In genomic region chr3:79884761-79885189, GRCm38 (mm10) we compare ENCODE assay signal across 8 mouse cellular contexts. TPM values are rescaled to one million over a fixed set of nuclear protein-coding genes. Genes with fewer than 3 reads are reported as not detected.
DNase-seq lines count a peak whose midpoint lies in the region; ATAC-seq and TF ChIP-seq lines count a peak whose summit lies in the region.

No protein-coding gene starts in this region.

- TF ChIP-seq CTCF in gastrocnemius, adult 2 months (IDR thresholded peaks at IDR 0.05): peak; percentile 87

- WGBS in forebrain, embryonic 14.5 days: 60% methylated on average over 9 of the region's 9 CpGs
- 51% methylated on average over 9 of the region's 9 CpGs for WGBS in forebrain, embryonic 12.5 days
- WGBS in intestine, embryonic 16.5 days: 17% methylated on average over 9 of the region's 9 CpGs
- 5% methylated on average over 9 of the region's 9 CpGs for WGBS in limb, embryonic 13.5 days
- WGBS in midbrain, embryonic 13.5 days: 57% methylated on average over 9 of the region's 9 CpGs
- 8% methylated on average over 9 of the region's 9 CpGs for WGBS in stomach, embryonic 16.5 days

- H3K4me3 ChIP-seq in forebrain, embryonic 14.5 days (ENCODE audit: low read depth, low read length): no peak overlapping the region
- no peak overlapping the region for H3K4me3 ChIP-seq in forebrain, embryonic 12.5 days (replicated peaks)
- H3K4me3 ChIP-seq in gastrocnemius, adult 2 months: peak overlapping the region; percentile 75
- peak overlapping the region; percentile 41 for H3K4me3 ChIP-seq in intestine, embryonic 16.5 days (ENCODE audit: low read length)
- H3K4me3 ChIP-seq in limb, embryonic 13.5 days: peak overlapping the region; percentile 33
- no peak overlapping the region for H3K4me3 ChIP-seq in midbrain, embryonic 13.5 days (replicated peaks)
- peak overlapping the region; percentile 44 for H3K4me3 ChIP-seq in stomach, embryonic 16.5 days (replicated peaks; ENCODE audit: low read length)

- no peaks in the 10 kb centered on the region for H3K4me1 ChIP-seq in forebrain, embryonic 14.5 days (ENCODE audit: control insufficient read depth, insufficient read depth, low read length)
- H3K4me1 ChIP-seq in forebrain, embryonic 12.5 days: no peaks in the 10 kb centered on the region
- H3K4me1 ChIP-seq in intestine, embryonic 16.5 days (ENCODE audit: control insufficient read depth, insufficient read depth, low read length): peaks cover 9% of the 10 kb centered on the region
- H3K4me1 ChIP-seq in limb, embryonic 13.5 days: peaks cover 23% of the 10 kb centered on the region
- peaks cover 5% of the 10 kb centered on the region; the same call in 1 of the 2 replicates for H3K4me1 ChIP-seq in midbrain, embryonic 13.5 days (replicated peaks)
- H3K4me1 ChIP-seq in stomach, embryonic 16.5 days (ENCODE audit: control insufficient read depth, insufficient read depth, low read length): peaks cover 11% of the 10 kb centered on the region; the same call in 1 of the 2 replicates

- peak; percentile 64 for DNase-seq in forebrain, embryonic 14.5 days (ENCODE audit: low spot score)
- DNase-seq in brain, adult 2 months (ENCODE audit: low read depth, low spot score): peak; percentile 73
- peak; percentile 64 for DNase-seq in gastrocnemius, adult 2 months

- intact Hi-C loops in gastrocnemius, adult 2 months (cut with DNase I): no loop called here

- H3K9me3 ChIP-seq in forebrain, embryonic 14.5 days (replicated peaks; ENCODE audit: control insufficient read depth, low read length): no peaks in the 10 kb centered on the region
- no peaks in the 10 kb centered on the region for H3K9me3 ChIP-seq in forebrain, embryonic 12.5 days
- H3K9me3 ChIP-seq in intestine, embryonic 16.5 days (ENCODE audit: control insufficient read depth, low read length): no peaks in the 10 kb centered on the region
- no peaks in the 10 kb centered on the region for H3K9me3 ChIP-seq in limb, embryonic 13.5 days
- no peaks in the 10 kb centered on the region for H3K9me3 ChIP-seq in midbrain, embryonic 13.5 days
- H3K9me3 ChIP-seq in stomach, embryonic 16.5 days (replicated peaks; ENCODE audit: control insufficient read depth, low read length): no peaks in the 10 kb centered on the region

- no peaks in the 10 kb centered on the region for H3K27me3 ChIP-seq in forebrain, embryonic 14.5 days (replicated peaks; ENCODE audit: control insufficient read depth, insufficient read depth, low read length)
- H3K27me3 ChIP-seq in forebrain, embryonic 12.5 days: no peaks in the 10 kb centered on the region
- H3K27me3 ChIP-seq in intestine, embryonic 16.5 days (replicated peaks; ENCODE audit: control insufficient read depth, insufficient read depth, low read length): no peaks in the 10 kb centered on the region
- no peaks in the 10 kb centered on the region for H3K27me3 ChIP-seq in limb, embryonic 13.5 days
- no peaks in the 10 kb centered on the region for H3K27me3 ChIP-seq in midbrain, embryonic 13.5 days
- H3K27me3 ChIP-seq in stomach, embryonic 16.5 days (ENCODE audit: control insufficient read depth, insufficient read depth, low read length): no peaks in the 10 kb centered on the region

- peak; percentile 30 for ATAC-seq in forebrain, embryonic 14.5 days
- no peak for ATAC-seq in forebrain, embryonic 12.5 days (ENCODE audit: low FRiP score)
- ATAC-seq in intestine, embryonic 16.5 days: peak; percentile 28; the same call in 1 of the 2 replicates
- peak; percentile 38; the same call in 1 of the 2 replicates for ATAC-seq in limb, embryonic 13.5 days (ENCODE audit: low FRiP score, low read depth)
- 0 out of 2 replicates have a peak, but pooled peaks have one; percentile 5 for ATAC-seq in midbrain, embryonic 13.5 days
- ATAC-seq in stomach, embryonic 16.5 days (ENCODE audit: insufficient read depth, low FRiP score): peak; percentile 22; the same call in 1 of the 2 replicates

- H3K27ac ChIP-seq in forebrain, embryonic 14.5 days (ENCODE audit: low read depth, low read length): no peak overlapping the region
- no peak overlapping the region for H3K27ac ChIP-seq in forebrain, embryonic 12.5 days
- H3K27ac ChIP-seq in gastrocnemius, adult 2 months: peak overlapping the region; percentile 76
- H3K27ac ChIP-seq in intestine, embryonic 16.5 days (ENCODE audit: low read length): no peak overlapping the region
- 0 out of 2 replicates have a peak overlapping the region, but pooled peaks have one; percentile 8 for H3K27ac ChIP-seq in limb, embryonic 13.5 days
- no peak overlapping the region for H3K27ac ChIP-seq in midbrain, embryonic 13.5 days
- peak overlapping the region; percentile 72 for H3K27ac ChIP-seq in stomach, embryonic 16.5 days (ENCODE audit: low read length)

- H3K9ac ChIP-seq in forebrain, embryonic 14.5 days (ENCODE audit: low read length): no peak overlapping the region
- no peak overlapping the region for H3K9ac ChIP-seq in forebrain, embryonic 12.5 days
- peak overlapping the region; percentile 57 for H3K9ac ChIP-seq in intestine, embryonic 16.5 days (ENCODE audit: low read depth, low read length)
- 0 out of 2 replicates have a peak overlapping the region, but pooled peaks have one; percentile 15 for H3K9ac ChIP-seq in limb, embryonic 13.5 days
- no peak overlapping the region for H3K9ac ChIP-seq in midbrain, embryonic 13.5 days (replicated peaks)
- H3K9ac ChIP-seq in stomach, embryonic 16.5 days (ENCODE audit: low read length): peak overlapping the region; percentile 53

- no peak overlapping the region for H3K4me2 ChIP-seq in forebrain, embryonic 14.5 days (ENCODE audit: low read length)
- no peak overlapping the region for H3K4me2 ChIP-seq in forebrain, embryonic 12.5 days
- peak overlapping the region; percentile 48 for H3K4me2 ChIP-seq in intestine, embryonic 16.5 days (ENCODE audit: low read depth, low read length)
- H3K4me2 ChIP-seq in limb, embryonic 13.5 days (replicated peaks): peak overlapping the region; percentile 57
- H3K4me2 ChIP-seq in midbrain, embryonic 13.5 days (replicated peaks): no peak overlapping the region
- H3K4me2 ChIP-seq in stomach, embryonic 16.5 days (ENCODE audit: low read depth, low read length): peak overlapping the region; percentile 57

- no peaks in the 10 kb centered on the region for H3K36me3 ChIP-seq in forebrain, embryonic 14.5 days (ENCODE audit: control insufficient read depth, insufficient read depth, low read length)
- no peaks in the 10 kb centered on the region for H3K36me3 ChIP-seq in forebrain, embryonic 12.5 days (replicated peaks)
- H3K36me3 ChIP-seq in intestine, embryonic 16.5 days (ENCODE audit: control insufficient read depth, insufficient read depth, low read length): no peaks in the 10 kb centered on the region
- H3K36me3 ChIP-seq in limb, embryonic 13.5 days: no peaks in the 10 kb centered on the region
- H3K36me3 ChIP-seq in midbrain, embryonic 13.5 days: no peaks in the 10 kb centered on the region
- no peaks in the 10 kb centered on the region for H3K36me3 ChIP-seq in stomach, embryonic 16.5 days (ENCODE audit: control insufficient read depth, insufficient read depth, low read length)

RNA-seq across cellular contexts. Expression of gene Fam198b, which starts 0.4 kb away (rescaled TPM):
- polyA plus RNA-seq in forebrain, embryonic 14.5 days (2014; fragmentation: Nextera tagmentation; extraction: Ambion mirVana): 1.2 and 1.3 TPM in 2 replicates
- 1.4 TPM in 2 replicates for polyA plus RNA-seq in forebrain, embryonic 12.5 days (2016; fragmentation: Nextera tagmentation; extraction: Ambion mirVana)
- 1 to 10 TPM; 5.7 to 7.1 TPM for total RNA-seq in gastrocnemius, adult 2 months (2021)
- 9.3 and 13.0 TPM in 2 replicates for polyA plus RNA-seq in intestine, embryonic 16.5 days (2015; fragmentation: Nextera tagmentation; extraction: Ambion mirVana)
- 8.7 and 11.7 TPM in 2 replicates for polyA plus RNA-seq in limb, embryonic 13.5 days (2015; fragmentation: Nextera tagmentation; extraction: Ambion mirVana)
- 0.89 and 1.9 TPM in 2 replicates for polyA plus RNA-seq in midbrain, embryonic 13.5 days (2015; fragmentation: Nextera tagmentation; extraction: Ambion mirVana)
- polyA plus RNA-seq in stomach, embryonic 16.5 days (2015; fragmentation: Nextera tagmentation; extraction: Ambion mirVana): 18.9 and 19.5 TPM in 2 replicates

RNA-seq across cellular contexts. Expression of gene Tmem144, which starts 32.2 kb away (rescaled TPM):
- polyA plus RNA-seq in forebrain, embryonic 14.5 days (2014; fragmentation: Nextera tagmentation; extraction: Ambion mirVana): 2.5 and 2.8 TPM in 2 replicates
- polyA plus RNA-seq in forebrain, embryonic 12.5 days (2016; fragmentation: Nextera tagmentation; extraction: Ambion mirVana): 3.7 and 4.3 TPM in 2 replicates
- total RNA-seq in gastrocnemius, adult 2 months (2021): 1 to 10 TPM in 1 of 2 experiments, under 1 TPM in 1; 0.74 to 2.7 TPM
- polyA plus RNA-seq in intestine, embryonic 16.5 days (2015; fragmentation: Nextera tagmentation; extraction: Ambion mirVana): 16.2 and 25.6 TPM in 2 replicates
- polyA plus RNA-seq in limb, embryonic 13.5 days (2015; fragmentation: Nextera tagmentation; extraction: Ambion mirVana): 3.0 and 3.1 TPM in 2 replicates
- 1.3 TPM in 2 replicates for polyA plus RNA-seq in midbrain, embryonic 13.5 days (2015; fragmentation: Nextera tagmentation; extraction: Ambion mirVana)
- polyA plus RNA-seq in stomach, embryonic 16.5 days (2015; fragmentation: Nextera tagmentation; extraction: Ambion mirVana): 3.8 and 4.4 TPM in 2 replicates

Comparison
In these comparisons a context has a peak if more than half of its experiments do, and no peak if none do; other contexts are left out.
1. H3K27ac ChIP-seq: peak in gastrocnemius, adult 2 months (single experiment), limb, embryonic 13.5 days (single experiment) and stomach, embryonic 16.5 days (single experiment); none in forebrain, embryonic 14.5 days (single experiment), forebrain, embryonic 12.5 days (single experiment), intestine, embryonic 16.5 days (single experiment) and midbrain, embryonic 13.5 days (single experiment).
2. H3K4me2 ChIP-seq: peak in intestine, embryonic 16.5 days (single experiment), limb, embryonic 13.5 days (single experiment) and stomach, embryonic 16.5 days (single experiment); none in forebrain, embryonic 14.5 days (single experiment), forebrain, embryonic 12.5 days (single experiment) and midbrain, embryonic 13.5 days (single experiment).
3. H3K4me3 ChIP-seq: peak in gastrocnemius, adult 2 months (single experiment), intestine, embryonic 16.5 days (single experiment), limb, embryonic 13.5 days (single experiment) and stomach, embryonic 16.5 days (single experiment); none in forebrain, embryonic 14.5 days (single experiment), forebrain, embryonic 12.5 days (single experiment) and midbrain, embryonic 13.5 days (single experiment).
4. H3K9ac ChIP-seq: peak in intestine, embryonic 16.5 days (single experiment), limb, embryonic 13.5 days (single experiment) and stomach, embryonic 16.5 days (single experiment); none in forebrain, embryonic 14.5 days (single experiment), forebrain, embryonic 12.5 days (single experiment) and midbrain, embryonic 13.5 days (single experiment).
5. Peak in every context shown above with its lines, with median percentiles within 50 percentile points of each other: DNase-seq.